Mouse (Mus musculus): Measurements from ENCODE around the gene Syn2.

Syn2 gene

DNA sequence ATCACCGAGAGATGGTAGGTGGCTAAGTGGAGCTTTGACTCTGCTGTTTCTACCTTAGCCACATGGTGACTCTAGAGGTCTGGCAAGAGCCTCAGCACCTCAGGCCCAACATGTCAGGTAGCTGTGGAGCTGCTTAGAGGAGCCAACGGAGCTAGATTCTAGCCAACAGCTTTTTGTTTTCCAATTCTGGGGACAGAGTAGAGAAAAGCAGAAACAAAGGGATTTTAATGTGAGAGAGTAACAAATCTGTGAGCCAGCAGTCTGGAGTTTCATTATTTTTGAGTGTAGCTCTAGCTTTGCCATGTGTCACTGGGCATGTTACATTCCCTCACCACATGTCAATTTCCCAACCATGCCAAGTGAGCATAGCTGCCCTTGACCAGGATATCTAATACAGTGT lies 109.5 kb downstream of the Syn2 start:
- no peak for DNase-seq (ENCODE audit: low read depth)

DNA sequence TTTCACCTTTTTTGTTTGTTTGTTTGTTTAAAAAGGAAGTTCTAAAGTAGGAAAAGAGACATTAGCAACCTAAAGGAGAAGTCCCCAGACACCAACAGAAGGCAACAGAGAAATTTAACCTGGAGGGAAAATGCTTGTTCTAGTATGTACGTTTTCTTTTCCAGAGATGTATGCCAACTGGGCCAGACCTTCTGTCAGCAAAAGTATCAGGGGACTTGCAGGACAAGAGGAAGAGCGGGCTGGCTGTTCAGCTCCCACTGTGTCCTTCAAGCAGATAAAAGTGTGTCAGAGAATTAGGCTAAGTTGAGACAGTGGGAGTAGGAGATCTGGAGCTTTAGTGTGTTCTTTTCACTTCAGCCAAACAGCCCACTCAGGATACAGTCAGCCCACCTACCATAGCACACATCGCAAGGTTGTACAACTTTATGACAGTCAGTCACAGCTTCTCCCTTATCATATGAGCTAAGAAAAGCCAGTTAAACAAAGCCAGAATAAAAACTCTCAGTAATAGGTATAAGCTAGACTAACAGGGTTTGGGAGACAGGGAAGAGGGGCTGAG lies 110.9 kb downstream of the Syn2 start:
- no peak for DNase-seq (ENCODE audit: low read depth)

DNA sequence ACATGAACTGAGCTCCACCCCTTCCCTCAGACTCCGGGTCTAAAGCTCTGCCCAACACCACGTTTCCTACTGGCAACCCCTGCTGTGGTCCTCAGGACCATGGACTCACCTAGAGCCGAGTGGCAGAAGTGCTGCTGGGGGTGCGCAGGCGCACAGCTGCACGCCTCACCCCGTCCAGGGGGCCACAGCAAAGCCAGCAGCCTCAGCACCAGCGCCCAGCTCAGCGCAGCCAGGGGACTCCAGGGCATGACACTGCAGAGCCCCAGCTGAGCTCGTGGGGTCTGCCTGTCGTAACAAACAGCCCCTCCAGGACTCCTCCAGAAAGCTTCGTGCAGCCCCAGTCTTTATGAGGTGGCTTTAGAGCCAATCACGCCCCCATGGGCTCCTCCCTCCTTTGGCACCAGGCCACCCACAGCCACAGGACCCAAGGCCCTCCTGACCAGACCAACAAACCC lies 116.9 kb downstream of the Syn2 start:
- no peak for DNase-seq (ENCODE audit: low read depth)

DNA sequence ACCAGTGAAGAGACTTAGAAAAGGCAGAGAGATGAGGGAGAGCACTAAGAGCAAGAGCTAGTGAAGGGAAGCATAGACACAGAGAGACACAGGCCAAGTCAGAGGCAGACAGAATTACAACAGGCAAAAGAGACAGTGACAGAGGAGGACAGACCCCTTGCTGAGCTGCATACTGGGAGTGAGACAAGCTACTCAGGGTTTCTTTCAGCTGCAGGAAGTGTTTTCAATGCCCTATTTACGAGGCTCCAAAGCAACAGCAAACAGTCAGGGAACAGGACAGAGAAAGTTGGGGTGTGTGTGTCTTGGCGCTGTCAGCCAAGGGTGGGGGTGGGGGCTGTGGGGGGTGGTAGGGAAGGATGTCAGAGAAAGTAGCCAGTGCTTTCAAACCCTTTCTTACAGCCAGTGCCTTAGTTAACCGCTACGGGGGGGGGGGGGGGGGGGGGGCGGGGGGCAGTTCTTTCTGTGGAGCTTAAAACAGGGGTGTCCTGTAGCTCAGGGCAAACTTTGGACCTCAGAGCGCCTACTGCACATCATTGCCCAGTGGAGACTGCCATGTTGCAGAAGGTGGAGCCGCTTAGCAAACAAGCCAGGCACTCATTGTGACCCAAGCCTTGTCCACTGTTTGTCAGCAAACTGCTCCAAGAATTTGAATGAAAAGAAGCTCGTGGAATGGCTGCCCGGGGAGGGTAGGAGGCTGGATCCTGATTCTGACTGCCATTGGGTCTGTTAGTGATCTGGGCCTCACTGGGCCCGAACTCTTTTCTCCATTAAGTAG lies 117.6 kb downstream of the Syn2 start, which contains the start of gene Timp4:
Gene Timp4, minus strand, starts transcription at position 107 of the 775 bp plus-strand sequence.
- DNase-seq (ENCODE audit: low read depth): no peak

DNA sequence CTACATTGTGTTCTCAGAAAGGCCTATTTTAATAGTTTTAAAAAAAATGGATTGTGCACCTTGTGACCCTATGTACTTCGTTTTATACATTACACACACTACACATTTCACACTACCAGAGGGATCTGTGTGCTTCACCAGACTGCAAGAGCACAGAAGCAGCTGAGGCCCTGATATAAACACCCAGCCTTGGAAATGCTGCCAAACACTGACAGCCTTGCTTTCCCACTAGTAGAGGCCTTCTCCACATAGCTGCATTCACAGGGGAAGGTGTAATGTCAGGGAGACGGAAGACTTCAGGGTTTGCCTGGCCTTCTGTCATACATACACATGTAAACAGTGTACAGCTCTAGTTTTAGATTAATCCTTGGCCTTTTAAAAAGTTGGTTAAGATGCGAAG lies 120.5 kb downstream of the Syn2 start:
- DNase-seq (ENCODE audit: low read depth): no peak

DNA sequence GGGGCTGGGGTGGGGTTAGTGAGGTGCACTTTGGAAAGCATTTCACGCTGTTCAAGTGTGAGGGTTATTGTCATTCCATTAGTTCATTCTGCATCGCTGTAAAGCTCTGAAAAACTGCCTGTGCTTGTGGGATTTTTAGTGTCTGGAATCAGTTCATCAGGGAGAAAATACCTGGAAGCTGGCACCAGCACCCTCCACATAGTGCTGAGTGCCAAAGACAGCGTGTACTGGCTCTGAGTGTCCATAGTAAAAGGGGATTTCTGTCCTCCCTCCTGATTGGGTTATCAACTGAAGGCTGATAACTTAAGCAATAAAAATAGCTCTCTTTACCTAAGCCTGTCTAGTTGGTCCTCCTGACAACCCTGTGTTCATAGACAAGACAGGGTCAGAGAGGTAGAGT lies 125.8 kb downstream of the Syn2 start:
- DNase-seq (ENCODE audit: low read depth): no peak

DNA sequence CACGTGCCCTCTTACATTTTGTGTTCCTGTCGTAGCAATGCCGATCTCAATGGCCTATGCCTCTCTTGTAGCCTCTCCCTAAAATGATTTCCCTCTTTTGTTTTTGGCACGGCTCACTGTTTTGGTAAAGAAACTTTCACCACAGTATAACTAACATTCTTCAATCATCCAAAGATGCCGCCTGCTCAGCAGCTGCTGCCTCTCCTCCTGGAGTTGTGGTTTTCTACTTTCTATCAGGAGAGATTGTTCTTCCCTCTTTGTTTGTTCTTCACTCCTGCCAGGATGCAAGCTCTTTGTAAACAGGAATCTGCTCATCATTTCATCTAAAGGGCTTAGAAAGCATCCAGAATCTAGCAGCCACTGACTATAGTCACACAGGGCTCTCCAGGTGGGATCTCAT lies 132.1 kb downstream of the Syn2 start:
- no peak for DNase-seq (ENCODE audit: low read depth)

DNA sequence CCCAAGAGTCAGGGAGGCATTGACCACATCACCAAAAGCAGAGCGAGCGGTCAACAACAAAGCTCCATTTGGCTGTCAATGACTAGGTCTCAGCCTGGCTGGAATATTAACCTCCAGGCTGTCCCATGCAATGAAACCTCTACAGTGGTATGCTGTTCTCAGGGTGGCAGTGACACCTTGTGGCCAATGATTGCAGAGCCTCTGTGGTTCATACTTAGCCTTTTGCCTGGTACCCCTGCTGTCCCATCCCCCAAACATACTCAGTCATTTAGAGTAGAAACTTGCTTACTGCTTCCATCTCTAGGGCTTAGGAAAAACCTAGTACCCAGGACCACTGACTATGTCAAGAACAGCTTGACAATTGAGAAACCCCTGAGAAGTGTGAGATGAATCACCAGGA lies 133.2 kb downstream of the Syn2 start:
- DNase-seq (ENCODE audit: low read depth): peak; percentile 18

DNA sequence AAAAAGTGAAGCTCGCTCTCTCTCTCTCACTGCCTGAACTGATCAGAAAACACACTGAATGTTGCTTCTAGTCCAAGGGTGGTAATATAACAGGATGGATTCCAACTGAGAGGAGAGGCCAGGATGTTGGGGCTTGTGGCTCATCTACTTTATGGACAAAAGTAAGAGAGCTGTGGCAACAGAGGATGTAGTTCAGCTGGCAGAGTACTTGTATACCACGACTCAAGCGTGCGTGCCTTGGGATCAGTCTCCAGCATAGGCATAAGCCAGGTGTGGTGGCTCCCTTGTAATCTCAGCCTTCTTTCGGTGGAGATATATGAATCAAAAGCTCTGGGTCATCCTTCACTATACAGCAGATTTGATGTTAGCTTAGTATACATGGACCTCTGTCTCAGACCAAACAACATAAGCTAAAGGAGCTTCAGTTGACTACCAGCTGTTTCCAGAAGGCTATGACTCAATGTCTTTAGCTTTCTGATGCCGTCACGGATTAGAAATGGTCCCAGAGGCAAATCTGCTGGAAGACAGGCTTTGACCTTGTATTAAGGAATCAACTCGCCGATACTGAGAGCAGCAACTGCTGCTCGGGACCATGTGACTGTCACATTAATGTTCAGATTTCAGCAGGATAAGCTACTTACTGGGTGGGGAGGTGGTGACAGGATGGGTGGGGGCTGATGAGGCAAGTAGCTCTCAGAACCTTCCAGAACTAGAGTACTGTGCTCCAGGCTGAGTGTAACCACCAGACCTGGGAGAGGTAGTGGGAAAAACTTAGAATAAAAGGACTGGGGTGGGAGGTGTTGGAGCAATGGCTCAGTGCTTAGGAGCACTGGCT lies 134.1 kb downstream of the Syn2 start:
- no peak for DNase-seq (ENCODE audit: low read depth)

DNA sequence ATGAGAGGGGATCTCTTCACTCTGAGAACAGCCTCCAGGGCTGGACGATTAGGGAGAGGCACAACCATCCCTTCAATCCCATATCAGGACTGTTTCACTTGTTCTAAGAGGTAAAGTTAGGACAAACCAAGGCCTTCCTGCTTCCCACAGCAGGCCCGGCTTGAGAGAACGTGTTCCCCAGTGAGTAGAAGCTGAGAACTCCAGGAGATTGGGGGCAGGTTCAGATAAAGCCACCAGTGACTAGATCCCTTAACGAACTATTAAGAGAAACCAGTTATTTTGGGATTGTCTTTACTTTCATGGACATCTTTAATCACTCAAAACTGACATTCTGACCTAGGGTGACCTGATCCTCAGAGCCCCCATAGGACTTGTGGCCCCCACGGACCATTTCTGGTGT lies 134.9 kb downstream of the Syn2 start:
- no peak for DNase-seq (ENCODE audit: low read depth)

DNA sequence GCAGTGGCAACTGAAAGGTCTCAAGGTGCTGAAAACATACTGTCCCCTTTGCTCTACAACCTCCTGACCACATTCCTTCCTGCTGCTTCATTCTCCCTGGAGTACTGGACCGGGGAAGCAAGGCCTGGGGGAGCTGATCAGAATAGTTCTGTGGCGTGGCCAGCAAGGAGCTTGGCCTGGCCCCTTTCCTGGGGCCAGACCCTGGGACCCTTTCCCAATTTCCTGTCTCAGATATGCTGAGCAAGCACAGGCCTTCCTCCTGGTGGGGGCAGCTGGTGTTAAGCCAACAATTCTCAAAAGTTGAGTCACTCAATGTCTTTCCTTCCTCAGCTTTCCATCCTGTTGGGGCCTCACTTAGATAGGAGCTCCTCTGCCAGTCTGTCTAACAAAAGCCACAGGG lies 135.4 kb downstream of the Syn2 start:
- DNase-seq (ENCODE audit: low read depth): no peak

DNA sequence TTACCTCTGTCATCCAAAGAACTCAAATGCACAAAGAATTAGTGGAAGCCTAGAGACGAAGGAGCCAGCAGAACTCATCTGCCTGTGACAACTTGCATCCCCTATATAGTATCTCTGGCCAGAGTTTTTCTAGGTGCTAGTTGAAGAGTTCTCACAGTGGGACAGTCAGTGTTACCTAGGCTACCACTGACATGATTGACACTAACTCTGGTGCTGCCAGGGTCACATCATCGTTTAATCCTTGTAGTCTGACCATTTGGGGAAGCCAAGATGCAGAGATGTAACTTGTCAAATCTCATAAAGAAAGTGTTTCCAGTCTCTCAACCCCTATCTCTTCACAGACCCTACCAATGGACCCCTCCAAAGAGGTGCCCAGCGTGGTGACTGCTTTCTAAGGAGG lies 136.6 kb downstream of the Syn2 start:
- DNase-seq (ENCODE audit: low read depth): no peak

DNA sequence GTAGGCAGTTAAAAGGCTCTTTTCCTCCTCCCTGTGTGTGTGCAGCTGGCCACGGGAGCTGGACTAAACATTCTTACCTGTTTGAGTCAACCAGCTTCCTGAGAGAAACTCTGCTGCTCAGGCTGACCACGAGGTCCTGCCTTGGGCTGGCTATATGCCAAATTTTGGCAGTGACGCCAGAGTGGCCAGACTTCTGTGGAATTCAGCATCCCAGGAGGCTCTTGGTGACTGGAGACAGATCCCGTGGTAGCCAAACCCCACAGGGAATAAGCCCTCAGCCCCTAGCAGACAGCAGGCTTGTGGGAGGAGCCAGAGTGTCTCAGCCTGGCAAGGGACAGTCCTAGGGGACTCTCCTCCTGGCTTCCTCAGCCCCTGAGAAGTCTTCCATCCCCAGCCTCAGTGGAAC lies 137.2 kb downstream of the Syn2 start:
- no peak for DNase-seq (ENCODE audit: low read depth)

DNA sequence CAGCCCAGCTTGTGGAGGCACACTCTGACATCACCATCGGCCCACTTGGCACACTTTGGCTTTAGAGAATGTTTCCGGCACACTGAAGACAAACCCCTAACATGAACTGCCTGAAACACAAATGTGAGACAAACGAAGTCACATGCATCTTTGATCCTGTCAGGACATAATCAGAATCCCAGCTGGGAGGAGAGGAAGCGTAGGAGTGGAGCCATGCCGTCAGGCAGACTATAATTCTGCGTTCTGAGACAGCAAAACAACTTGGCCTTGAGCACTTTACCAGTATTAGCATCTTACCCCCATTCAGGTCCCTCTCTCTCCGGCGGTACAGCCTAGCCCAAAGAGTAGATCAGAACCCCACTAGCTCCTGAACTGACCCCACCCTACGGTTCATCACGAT lies 138.6 kb downstream of the Syn2 start:
- DNase-seq (ENCODE audit: low read depth): no peak

DNA sequence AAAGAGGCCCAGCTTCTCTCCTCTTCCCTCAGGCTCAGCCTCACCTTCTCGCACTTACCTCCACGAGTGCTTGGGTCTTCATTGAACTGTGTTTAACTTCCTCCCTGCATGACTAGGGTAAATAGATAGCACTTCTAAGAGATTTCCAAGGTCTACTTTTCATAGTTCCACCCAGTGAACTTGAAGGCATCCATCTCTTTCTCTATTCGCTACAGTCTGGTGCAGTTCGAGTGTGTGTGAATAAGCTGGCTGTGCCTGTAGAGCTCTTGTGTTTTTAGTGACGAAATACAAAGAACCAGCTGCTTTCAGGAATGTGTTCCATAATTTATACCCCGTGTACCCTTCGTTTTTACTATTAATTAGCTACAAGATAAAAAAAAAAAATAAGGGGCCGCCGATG lies 140.0 kb downstream of the Syn2 start:
- DNase-seq (ENCODE audit: low read depth): no peak

DNA sequence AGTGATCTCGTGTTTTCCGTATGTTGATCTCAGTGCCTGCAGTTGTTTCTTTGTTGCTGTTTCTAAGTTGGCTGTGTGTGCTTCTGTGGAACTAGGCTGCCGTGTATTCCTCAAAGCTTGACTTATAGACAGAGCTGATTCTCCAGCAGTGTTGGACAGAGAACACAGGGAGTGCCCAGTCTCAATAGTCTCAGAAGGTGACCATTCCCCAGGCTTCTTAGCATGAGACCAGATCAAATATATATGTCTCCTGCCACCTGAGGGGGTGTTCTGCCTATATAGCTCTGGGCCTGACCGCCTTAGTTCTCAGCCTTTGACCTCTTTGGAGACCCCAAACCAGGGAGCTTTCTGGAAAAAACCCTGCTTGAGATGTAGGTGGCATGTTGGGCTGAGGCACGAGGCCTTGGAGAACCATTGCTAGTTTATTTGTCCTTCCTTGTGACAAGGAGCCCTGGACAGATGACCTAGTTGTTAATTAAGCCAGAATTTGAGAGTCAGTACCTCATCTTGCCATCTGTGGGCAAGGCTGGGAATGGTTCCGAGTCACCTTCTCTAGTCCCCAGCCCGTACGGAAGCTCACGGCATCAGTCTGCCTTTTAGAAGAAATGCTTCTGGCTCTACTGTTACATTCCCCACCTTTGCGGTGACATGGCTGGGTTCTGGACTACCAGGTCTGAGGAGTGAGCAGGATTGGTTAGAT lies 140.6 kb downstream of the Syn2 start:
- DNase-seq (ENCODE audit: low read depth): no peak

DNA sequence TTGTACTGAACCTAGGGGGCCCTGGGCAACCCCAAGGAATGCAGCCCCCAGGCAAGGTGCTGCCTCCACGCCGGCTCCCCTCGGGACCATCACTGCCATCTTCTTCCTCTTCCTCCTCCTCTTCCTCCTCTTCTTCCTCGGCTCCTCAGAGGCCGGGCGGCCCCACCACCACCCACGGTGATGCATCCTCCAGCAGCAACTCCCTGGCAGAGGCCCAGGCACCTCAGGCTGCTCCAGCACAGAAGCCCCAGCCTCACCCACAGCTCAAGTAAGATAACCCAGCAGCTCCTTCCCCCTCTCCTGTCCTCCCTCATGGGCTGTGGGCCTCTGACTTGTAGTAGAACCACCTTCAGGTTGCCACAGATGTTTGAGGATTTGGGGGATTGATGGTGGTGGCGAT lies 143.4 kb downstream of the Syn2 start:
- no peak for DNase-seq (ENCODE audit: low read depth)

DNA sequence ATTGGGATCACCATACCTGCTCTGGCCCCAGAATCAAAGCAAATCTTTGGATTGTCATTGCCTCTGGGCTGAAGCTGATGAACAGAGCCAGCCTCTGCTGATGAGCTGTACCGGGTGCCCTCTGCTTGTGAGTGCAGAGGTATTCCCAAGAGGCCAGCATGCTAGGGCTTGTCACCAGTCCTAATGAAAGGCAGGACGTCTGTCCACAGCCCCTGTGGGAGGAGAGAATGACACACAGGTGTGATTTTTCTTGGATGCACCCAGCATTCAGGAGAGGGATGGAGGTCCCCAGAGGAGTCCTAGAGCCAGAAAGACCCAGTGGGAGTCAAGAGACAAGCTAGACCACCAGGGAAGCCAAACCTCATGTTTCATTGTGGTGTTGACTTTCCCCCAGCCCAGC lies 144.9 kb downstream of the Syn2 start:
- no peak for DNase-seq (ENCODE audit: low read depth)

DNA sequence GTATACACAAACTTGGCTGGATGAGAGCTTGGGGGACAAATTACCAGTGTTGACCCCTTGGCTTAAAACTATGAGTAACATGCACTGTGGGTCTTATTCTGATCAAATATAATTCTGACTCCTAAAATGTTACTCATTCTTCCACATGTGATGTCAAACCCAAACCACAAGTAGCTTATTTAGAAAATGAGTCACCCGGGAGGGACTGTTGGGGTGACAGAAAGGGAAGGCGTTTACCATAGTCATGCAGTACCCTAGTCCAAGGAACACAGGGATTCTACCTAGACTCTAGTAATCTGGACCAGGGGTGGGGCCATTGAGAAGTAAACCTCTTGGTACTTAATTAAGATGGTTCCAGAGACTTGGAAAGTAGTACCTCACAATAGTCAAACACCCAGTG lies 149.5 kb downstream of the Syn2 start:
- peak; percentile 20 for DNase-seq (ENCODE audit: low read depth)

DNA sequence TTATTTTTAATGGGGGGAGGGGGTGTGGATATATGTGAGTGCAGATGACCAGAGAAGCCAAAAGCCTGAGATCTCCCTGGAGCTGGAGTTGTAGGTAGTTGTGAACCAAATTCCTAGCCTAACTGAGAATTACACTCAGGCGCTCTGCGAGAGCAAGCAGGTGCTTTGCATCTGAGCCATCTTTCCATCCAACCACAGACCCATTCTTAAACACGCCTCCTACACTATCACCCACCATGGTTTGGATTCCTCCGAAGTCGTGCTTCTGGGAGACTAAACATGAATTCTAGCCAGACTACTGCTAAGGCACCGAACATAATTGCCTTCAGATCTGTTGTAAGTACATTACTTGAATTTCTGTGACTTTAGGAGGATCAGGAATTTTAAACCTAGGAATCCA lies 151.7 kb downstream of the Syn2 start:
- DNase-seq (ENCODE audit: low read depth): no peak

DNA sequence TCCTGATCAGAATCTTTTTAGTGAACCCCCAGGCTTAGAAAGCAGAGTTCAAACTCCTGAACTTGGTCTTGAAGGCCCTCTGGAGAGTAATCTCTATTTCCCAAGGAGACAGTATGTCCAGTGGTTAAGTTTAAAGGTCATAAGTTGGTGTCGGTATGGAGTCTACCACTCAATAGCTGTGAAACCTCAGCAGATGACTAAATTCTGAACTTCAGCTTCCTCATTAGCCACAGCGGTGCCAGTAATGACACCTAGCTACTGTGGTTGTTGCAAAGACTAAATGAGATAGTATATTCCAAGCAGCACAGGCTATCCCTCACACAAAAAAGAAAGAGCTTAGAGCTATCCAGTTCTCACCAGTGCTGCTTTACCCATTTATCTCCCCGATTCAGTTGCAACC lies 153.5 kb downstream of the Syn2 start:
- DNase-seq (ENCODE audit: low read depth): no peak

DNA sequence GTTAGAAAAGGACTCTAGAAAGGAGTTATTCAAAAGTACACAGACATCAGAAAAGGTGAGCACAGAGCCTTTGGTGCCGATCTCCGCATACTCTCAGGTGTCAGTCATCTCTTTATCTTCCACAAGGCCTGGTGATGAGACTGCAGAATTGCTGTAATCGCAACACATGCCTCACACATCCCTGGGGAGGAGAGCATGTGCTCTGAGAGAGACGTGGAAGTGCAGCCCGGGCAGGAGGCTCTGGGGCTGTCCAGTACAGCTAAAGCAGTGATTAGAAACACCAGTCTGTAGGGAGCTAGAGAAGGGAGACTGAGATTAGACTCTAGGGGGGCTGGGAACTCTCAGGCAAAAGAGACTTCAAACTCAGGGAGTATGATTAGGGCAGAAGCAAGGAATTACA lies 155.9 kb downstream of the Syn2 start:
- no peak for DNase-seq (ENCODE audit: low read depth)

DNA sequence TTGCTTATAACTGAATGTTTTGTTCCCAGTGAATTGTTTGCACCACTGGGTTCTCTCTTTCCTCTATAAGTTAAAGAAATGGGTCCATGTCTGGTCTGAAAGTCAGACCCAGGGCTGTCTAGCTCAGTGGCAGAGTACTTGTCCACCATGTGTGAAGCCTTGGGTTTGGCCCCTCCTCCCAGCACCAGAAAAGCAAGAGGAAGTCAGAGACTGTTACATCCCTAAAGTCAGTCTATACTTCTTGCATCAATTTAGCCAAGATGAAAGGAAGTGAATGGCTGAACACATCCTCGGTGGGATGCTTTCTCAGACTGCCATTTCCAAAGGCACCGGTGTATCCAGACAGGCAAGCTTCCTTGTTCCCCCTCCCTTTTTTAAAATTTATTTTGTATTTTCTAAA lies 156.4 kb downstream of the Syn2 start:
- DNase-seq (ENCODE audit: low read depth): no peak

Measured in c-Kit-positive CD71-negative TER-119-negative erythroid progenitor cells, embryonic 14.5 days (primary cell).